Mouse (Mus musculus) small intestine, adult 2 months (tissue): ENCODE measurements around the gene Scamp1. TPM values are rescaled to one million over a fixed set of nuclear protein-coding genes. Genes with fewer than 3 reads are reported as not detected.

Experiments used
- H3K27ac ChIP-seq: fragments of 200-500 bp; 2 replicates; pipeline ENCODE4 v1.5.1; 2012; ENCODE audit warnings: low read depth, low read length, control low read depth, inconsistent platforms; ENCODE audit not compliant: insufficient read depth
- H3K27me3 ChIP-seq: fragments of 200-500 bp; 2 replicates; pipeline ENCODE4 v1.6.1; 2012; ENCODE audit warnings: mild to moderate bottlenecking, moderate library complexity, low read length, inconsistent platforms; ENCODE audit not compliant: control insufficient read depth, insufficient read depth
- H3K36me3 ChIP-seq: fragments of 200-500 bp; 2 replicates; pipeline ENCODE4 v1.6.1; 2012; ENCODE audit warnings: mild to moderate bottlenecking, low read length, control low read depth, inconsistent platforms; ENCODE audit not compliant: control insufficient read depth, insufficient read depth
- H3K4me1 ChIP-seq: fragments of 200-500 bp; 2 replicates; pipeline ENCODE4 v1.6.1; 2012; ENCODE audit warnings: low read length, inconsistent platforms, mixed read lengths; ENCODE audit not compliant: control insufficient read depth, insufficient read depth, insufficient read length
- H3K4me3 ChIP-seq: fragments of 200-500 bp; 2 replicates; pipeline ENCODE4 v1.5.1; 2012; ENCODE audit warnings: low read depth, mild to moderate bottlenecking, control low read depth, inconsistent platforms, low read length, moderate library complexity
- CTCF ChIP-seq: fragments of 200-500 bp; IDR thresholded peaks from 2 replicates; pipeline ENCODE4 v1.5.1; 2012; ENCODE audit warnings: low read depth, mild to moderate bottlenecking, control low read depth, inconsistent platforms, low read length, moderate library complexity, mixed read lengths; ENCODE audit not compliant: insufficient replicate concordance, insufficient read length; ENCODE audit errors: extremely low read depth
- POLR2A ChIP-seq: fragments of 200-500 bp; IDR thresholded peaks from 2 replicates; pipeline ENCODE4 v1.6.1; 2012; ENCODE audit warnings: low read depth, mild to moderate bottlenecking, control low read depth, inconsistent platforms, low read length, moderate library complexity
- WGBS: fragments of 180-500 bp; shearing (Covaris S2); methylation state at CpG from one replicate; pipeline ENCODE4 v1.1.7; 2018; 5-methylcytosine and 5-hydroxymethylcytosine counted together
- polyA plus RNA-seq: library from polyadenylated mRNA; depleted of rRNA; stranded (reverse); fragments of >200 nt; gene quantifications from 2 replicates; pipeline ENCODE4 v1.2.3, GENCODE M21; 2012

Scamp1 gene
- polyA plus RNA-seq, 1 experiment, result 7.9 TPM

DNA sequence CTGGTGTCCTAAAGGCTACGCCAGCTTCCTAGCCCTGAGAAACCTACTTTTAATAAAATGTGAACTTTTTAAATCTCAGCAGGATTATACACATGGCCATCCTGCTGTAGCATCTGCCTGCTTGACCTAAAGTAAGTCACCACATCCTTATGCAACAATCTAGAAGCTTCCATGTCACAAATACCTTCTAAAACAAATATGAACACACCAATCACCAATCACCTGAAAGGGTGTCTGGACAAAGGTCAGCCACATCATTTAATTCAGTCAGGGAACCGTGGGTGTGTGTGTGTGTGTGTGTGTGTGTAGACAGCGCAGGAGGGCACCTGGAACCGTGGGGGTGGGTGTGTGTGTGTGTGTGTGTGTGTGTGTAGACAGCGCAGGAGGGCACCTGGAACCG, 35.5 kb downstream of the Scamp1 start:
- TF ChIP-seq POLR2A, result no peak
- TF ChIP-seq CTCF, result no peak
- Histone ChIP-seq H3K27me3 (no peaks in the 10 kb centered on the region), H3K4me3 (no peak overlapping the region), H3K4me1 (peaks cover 11% of the 10 kb centered on the region), H3K36me3 (0 out of 2 replicates have a peak, but pooled peaks cover 1% of the 10 kb centered on the region), H3K27ac (no peak overlapping the region)
- WGBS, result 26% methylated on average over 6 of the region's 6 CpGs

DNA sequence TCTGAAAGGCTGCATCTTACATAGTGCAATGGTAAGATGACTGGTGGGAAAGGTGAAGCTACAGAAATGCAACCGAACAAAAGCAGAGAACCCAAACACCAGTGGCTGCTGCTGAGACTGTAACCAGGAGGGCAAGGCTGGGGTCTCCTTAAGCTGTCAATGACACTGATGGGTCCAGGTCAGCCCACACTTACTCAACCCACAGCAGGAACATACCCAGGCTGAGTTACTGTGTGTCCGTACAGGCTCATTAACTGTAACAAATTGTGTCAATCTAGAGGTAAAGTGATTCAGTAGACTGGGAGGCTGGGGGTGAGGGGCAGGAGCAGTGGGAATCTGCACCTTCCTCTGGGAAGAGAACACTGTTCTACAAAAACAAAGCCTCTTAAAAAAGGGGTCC, 42.8 kb downstream of the Scamp1 start:
- Histone ChIP-seq H3K36me3 (peaks cover 3% of the 10 kb centered on the region; the same call in 1 of the 2 replicates), H3K4me3 (no peak overlapping the region), H3K27ac (no peak overlapping the region), H3K4me1 (no peaks in the 10 kb centered on the region), H3K27me3 (no peaks in the 10 kb centered on the region)
- TF ChIP-seq CTCF (no peak), POLR2A (no peak)
- 89% methylated on average over 2 of the region's 2 CpGs for WGBS

DNA sequence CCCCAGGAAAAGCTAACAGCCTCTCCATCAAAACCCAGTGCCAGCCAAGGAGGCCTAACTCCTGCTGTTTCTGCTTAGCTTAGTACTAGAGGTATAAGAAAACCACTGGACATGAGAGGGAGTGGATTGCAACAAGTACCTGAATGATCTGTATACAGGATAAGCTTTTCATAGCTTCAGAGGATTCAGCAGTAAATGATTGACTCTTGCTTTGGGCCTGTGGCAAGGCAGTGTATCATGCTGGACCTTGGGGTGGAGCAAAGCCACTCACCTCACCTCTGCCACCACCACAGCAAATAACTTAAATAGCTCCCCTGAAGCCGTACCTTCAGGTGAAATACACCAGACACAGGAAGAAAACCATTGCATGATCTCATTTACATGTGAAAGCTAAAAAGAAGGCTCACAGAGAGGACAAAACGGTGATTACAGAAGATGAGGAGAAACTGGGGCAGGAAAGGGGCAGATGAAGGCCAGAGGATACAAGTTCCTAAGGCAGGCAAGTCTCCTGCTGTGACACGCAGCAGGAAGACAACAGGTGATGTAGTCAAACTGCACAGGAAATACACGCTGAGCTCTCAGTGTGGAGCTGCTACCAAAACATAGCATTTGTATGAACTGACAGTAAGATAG, 43.6 kb downstream of the Scamp1 start:
- H3K4me3 ChIP-seq, result no peak overlapping the region
- no peaks in the 10 kb centered on the region for H3K4me1 ChIP-seq
- H3K27me3 ChIP-seq, result no peaks in the 10 kb centered on the region
- H3K27ac ChIP-seq, result no peak overlapping the region
- 82% methylated on average over 4 of the region's 4 CpGs for WGBS
- H3K36me3 ChIP-seq, result peaks cover 2% of the 10 kb centered on the region; the same call in 1 of the 2 replicates
- TF ChIP-seq CTCF (no peak), POLR2A (no peak)

DNA sequence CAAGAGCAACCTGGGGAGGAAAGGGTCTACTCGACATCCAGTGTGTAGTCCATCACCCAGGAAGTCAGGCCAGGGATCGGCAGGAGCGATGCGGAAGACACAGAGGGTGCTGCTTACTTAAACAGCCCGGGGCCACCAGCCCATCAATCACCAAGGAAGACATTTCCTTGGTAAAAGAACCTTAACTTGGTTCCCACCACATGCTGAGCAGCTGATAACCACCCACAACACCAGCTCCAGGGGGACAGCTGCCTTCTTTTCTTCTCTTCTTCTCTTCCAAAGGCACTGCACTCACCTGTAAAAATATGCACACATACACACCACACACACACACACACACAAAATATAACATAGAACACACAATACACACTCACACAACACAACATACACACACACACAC, 44.8 kb downstream of the Scamp1 start:
- Histone ChIP-seq H3K27me3 (no peaks in the 10 kb centered on the region), H3K27ac (no peak overlapping the region), H3K4me1 (no peaks in the 10 kb centered on the region), H3K36me3 (peaks cover 2% of the 10 kb centered on the region; the same call in 1 of the 2 replicates), H3K4me3 (no peak overlapping the region)
- TF ChIP-seq CTCF (no peak), POLR2A (no peak)
- 62% methylated on average over 5 of the region's 5 CpGs for WGBS

- H3K4me1 ChIP-seq, result no peaks in the 10 kb centered on the region
- H3K4me3 ChIP-seq, result no peak overlapping the region
- H3K27me3 ChIP-seq, result no peaks in the 10 kb centered on the region
- H3K36me3 ChIP-seq, result peaks cover 2% of the 10 kb centered on the region; the same call in 1 of the 2 replicates
- H3K27ac ChIP-seq, result no peak overlapping the region
- TF ChIP-seq CTCF (no peak), POLR2A (no peak)
- WGBS, result 92% methylated on average over 6 of the region's 6 CpGs
Measured at GRCm38 (mm10) chr13:94240111-94240510, 45.5 kb downstream of the Scamp1 start.

DNA sequence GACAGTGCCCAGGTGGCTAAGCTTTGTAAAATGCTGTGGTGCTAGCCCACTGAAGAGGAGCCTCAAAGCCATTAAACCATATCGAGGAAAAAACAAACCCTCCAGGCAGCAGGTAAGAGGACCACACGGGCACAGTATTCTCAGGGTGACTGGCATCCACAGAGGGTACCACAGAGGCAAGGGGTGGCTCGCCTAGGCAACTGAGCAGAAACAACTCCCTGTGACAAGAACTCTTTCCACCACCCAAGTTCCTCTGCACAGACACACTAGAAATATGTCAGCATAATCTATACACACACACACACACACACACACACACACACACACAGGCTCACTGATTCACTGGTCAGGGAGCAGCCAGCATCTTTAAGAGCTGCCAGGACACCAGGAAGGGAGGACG, 46.2 kb downstream of the Scamp1 start:
- WGBS, result 77% methylated on average over 4 of the region's 4 CpGs
- H3K4me1 ChIP-seq, result no peaks in the 10 kb centered on the region
- H3K27me3 ChIP-seq, result no peaks in the 10 kb centered on the region
- no peak overlapping the region for H3K4me3 ChIP-seq
- peaks cover 2% of the 10 kb centered on the region; the same call in 1 of the 2 replicates for H3K36me3 ChIP-seq
- no peak overlapping the region for H3K27ac ChIP-seq
- no peak for TF ChIP-seq CTCF
- TF ChIP-seq POLR2A, result no peak

- H3K27ac ChIP-seq, result no peak overlapping the region
- H3K4me1 ChIP-seq, result no peaks in the 10 kb centered on the region; the same call in 1 of the 2 replicates
- H3K36me3 ChIP-seq, result peaks cover 29% of the 10 kb centered on the region
- no peak for TF ChIP-seq CTCF
- 92% methylated on average over 14 of the region's 14 CpGs for WGBS
- no peaks in the 10 kb centered on the region for H3K27me3 ChIP-seq
- no peak overlapping the region for H3K4me3 ChIP-seq
Measured at GRCm38 (mm10) chr13:94231871-94232270, 53.8 kb downstream of the Scamp1 start.
